Mouse (Mus musculus): Measurements from ENCODE around the gene Rsph14.

Gene Rsph14

DNA sequence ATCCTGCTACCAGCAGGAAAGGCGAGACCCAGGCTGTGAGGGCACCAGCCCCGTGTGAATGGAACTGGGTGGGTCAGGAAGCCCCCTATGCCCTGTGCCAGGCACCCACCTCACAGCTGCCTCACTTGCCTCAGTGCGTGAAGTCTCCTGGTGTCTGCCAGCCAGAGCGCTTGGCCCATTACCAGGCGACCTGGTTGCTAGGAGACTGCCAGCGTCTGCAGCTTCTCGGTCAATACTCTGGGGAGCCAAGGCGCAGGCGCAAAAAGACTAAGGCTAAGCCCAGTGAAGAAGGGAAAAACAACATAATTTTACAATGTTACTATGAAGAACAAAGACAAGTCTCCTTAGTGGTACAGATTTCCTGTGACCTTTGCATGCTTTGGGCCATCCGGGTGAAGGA is at the start of gene Rsph14:
Rsph14 (minus strand) TSS at position 192 of the 400 bp plus-strand sequence.
- ATAC-seq (ENCODE audit: low TSS enrichment), result peak; percentile 58

GRCm38 (mm10) chr10:75078174-75079128 is 46.1 kb upstream of the Rsph14 start:
- no peak for ATAC-seq (ENCODE audit: low TSS enrichment)

GRCm38 (mm10) chr10:75075665-75076064 is 43.3 kb upstream of the Rsph14 start:
- ATAC-seq (ENCODE audit: low TSS enrichment), result no peak

GRCm38 (mm10) chr10:75070281-75070976 is 38.0 kb upstream of the Rsph14 start:
- no peak for ATAC-seq (ENCODE audit: low TSS enrichment)

GRCm38 (mm10) chr10:75068624-75069328 is 36.4 kb upstream of the Rsph14 start:
- ATAC-seq (ENCODE audit: low TSS enrichment), result peak; percentile 60

DNA sequence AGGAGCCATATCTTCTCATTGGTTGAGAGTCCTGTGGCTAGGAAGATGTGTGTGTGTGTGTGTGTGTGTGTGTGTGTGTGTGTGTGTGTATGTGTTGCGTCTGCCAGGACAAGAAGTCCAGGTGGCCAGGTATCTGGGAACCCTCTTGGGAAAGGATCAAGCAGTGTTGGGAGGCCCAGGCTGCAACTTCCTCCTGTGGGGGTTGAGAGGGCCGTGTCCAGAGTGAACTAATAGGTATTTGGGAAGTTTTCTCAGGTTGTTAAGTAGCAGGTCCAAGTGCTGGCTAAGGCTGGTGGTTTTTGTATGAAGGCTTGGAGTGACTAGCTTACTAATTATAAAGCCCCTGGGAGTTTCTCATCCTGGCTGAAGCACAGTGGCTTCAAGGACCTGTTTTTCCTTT is 35.7 kb upstream of the Rsph14 start:
- ATAC-seq (ENCODE audit: low TSS enrichment), result no peak

DNA sequence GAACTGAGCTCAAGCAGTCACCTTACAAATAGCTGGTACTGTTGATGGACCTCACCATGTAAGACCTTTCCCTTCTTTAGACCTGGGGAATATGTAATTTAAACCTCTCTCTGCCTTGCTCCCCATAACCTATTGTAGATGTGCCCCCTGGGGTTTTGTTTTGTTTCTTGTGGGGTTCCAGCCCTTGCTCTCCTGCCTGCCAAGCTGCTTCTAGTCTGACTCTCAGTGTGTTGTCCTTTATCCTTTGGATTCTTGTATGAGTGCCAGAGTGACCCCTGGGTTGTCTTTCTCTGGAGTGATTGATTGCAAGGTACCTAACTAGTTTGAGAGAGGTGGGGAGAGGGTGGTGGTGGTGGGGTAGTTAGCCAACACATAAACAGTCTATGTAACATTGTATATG is 35.1 kb upstream of the Rsph14 start:
- ATAC-seq (ENCODE audit: low TSS enrichment), result no peak

- ATAC-seq (ENCODE audit: low TSS enrichment), result no peak
These were observed 33.3 kb upstream of the Rsph14 start for GRCm38 (mm10) chr10:75065691-75066090.

DNA sequence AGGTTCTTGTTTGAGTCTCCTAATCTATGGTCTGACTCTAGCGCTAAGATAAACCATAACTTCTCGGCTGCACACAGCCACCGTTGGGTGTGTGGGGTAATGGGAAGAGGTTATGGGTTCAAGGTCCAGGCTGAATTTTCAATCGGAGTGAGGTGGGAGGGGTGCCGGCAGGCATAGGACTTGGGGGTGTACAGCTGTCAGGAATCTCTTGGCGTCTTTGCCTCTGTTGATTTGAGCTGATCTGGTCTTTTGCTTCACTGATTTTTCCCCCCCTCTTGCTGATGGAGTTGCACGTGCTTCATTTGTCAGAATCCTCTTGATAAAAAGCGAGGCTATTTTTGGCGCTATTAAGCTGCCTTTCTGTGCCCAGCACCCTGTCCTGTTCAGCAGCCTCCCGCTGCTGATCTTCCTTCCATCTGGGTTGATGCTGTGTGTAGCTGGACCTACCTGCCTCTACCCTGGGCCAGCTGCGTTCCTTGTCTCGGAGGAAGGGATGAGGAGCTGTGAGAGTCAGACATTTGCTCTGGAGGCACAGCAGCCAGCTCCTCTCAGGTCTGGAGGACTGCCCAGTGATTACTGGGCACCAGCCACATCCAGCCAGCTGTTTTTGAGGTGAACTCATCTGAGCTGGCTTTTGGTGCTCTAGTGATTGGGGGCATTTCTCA is 31.0 kb upstream of the Rsph14 start:
- ATAC-seq (ENCODE audit: low TSS enrichment), result no peak

DNA sequence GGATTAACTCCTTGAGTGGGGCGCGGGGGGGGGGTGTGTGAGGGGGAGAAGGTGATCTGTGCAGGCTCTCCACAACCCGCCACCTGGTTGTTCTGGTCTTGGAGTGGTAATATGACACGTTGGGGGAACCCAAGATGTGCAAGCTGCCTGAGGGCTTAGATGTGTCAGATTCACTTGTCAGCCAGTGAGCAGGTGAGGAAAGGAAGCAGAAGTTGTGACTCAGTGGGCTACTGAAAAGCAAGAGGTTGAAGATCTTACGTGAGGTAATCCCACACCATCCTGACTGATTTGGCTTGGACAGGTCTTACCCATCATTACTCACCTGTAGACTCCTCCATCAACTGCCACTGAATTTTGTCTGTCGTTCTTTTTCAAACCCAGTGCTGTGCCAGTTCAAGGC is 30.2 kb upstream of the Rsph14 start:
- no peak for ATAC-seq (ENCODE audit: low TSS enrichment)

- no peak for ATAC-seq (ENCODE audit: low TSS enrichment)
These were observed 29.8 kb upstream of the Rsph14 start for GRCm38 (mm10) chr10:75062189-75062561.

DNA sequence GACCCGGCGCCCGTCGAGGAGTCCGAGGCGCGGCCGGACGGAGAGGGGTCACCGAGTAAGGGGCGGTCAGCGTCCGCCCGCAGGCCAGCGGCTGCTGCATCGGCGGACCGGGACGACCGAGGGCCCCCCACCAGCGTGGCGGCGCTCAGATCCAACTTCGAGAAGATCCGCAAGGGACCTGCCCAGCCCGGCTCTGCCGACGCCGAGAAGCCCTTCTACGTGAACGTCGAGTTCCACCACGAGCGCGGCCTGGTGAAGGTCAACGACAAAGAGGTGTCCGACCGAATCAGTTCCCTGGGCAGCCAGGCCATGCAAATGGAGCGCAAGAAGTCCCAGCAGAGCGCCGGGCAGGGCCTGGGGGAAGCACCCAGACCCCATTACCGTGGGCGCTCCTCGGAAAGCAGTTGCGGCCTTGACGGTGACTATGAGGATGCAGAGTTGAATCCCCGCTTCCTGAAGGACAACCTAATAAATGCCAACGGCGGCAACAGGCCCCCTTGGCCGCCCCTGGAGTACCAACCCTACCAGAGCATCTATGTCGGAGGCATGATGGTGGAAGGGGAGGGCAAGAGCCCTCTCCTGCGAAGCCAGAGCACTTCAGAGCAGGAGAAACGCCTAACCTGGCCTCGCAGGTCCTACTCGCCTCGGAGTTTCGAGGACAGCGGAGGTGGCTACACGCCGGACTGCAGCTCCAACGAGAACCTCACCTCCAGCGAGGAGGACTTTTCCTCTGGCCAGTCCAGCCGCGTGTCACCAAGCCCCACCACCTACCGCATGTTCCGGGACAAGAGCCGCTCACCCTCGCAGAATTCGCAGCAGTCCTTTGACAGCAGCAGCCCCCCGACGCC is 29.2 kb upstream of the Rsph14 start:
- no peak for ATAC-seq (ENCODE audit: low TSS enrichment)

DNA sequence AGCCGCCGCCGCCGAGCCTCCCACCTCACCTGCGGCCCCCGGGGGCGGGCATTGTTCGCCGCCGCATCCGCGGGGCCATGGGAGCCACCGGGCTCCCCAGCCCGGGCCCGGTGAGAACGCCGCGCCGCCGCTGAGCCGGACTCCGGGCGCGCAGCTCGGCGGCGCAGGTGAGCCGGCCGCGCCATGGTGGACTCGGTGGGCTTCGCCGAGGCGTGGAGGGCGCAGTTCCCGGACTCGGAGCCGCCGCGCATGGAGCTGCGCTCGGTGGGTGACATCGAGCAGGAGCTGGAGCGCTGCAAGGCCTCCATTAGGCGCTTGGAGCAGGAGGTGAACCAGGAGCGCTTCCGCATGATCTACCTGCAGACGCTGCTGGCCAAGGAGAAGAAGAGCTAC is 28.5 kb upstream of the Rsph14 start:
- no peak for ATAC-seq (ENCODE audit: low TSS enrichment)

DNA sequence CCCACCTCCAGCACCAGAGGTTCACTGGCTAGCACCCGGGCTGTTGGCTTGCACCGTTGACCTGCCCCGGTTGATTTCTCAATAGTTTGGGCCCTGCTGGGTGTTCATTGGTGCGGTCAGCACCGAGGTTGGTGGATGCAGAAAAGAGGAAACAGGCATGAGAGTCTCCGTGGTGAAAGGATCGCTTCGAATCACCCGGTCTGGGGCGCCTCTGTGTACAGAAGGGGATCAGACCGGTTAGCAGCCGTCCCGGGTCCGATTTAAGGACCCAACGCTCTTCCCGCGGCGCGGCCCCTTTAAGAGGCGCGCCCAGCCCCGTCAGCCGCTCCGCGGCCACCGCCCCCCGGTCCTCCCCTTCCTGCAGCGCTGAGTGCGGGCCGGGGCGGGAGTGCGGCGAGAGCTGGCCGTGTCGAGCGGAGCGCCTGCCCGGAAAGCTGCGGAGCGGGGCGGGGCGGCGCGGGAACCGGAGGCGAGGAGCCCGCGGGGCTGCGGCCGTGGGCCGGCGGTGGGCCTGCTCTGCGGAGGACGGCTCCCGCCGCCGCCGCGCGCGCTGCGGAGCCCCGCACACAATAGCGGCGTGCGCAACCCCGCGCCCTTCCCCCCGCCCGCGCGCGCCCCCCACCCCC is 27.9 kb upstream of the Rsph14 start, which contains the start of gene Bcr:
Bcr (plus strand) TSS at position 376 of the 626 bp plus-strand sequence.
- ATAC-seq (ENCODE audit: low TSS enrichment), result peak; percentile 79

GRCm38 (mm10) chr10:75059396-75059795 is 27.0 kb upstream of the Rsph14 start:
- ATAC-seq (ENCODE audit: low TSS enrichment), result peak; percentile 60

DNA sequence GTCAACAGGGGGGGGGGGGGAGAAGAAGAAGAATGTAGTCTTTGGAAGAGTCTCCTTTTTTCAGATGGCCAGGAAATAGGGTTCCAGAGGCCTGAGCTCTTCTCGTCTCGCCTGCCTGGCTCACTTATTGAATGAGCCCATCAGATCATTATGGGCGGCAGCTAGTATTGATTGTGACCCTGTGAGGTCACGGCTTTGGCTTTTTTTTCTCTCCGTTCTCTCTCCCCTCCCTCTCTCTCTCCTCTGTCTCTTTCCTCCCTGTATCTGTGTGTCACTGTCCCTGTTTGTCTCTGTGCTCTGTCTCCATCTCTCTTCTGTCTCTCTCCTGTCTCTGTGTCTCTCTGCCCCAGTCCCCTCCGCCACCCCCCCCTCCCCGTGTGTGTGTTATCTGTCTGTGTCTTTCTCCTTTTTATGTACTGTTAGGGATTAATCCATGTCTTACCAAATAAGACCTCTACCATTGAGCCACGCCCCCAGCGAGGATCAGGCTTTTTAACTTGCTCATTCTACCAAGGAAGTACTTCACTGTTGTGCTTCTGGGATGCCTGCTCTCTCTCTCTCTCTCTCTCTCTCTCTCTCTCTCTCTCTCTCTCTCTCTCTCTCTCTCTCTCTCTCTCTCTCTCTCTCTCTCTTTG is 26.5 kb upstream of the Rsph14 start:
- ATAC-seq (ENCODE audit: low TSS enrichment), result no peak

DNA sequence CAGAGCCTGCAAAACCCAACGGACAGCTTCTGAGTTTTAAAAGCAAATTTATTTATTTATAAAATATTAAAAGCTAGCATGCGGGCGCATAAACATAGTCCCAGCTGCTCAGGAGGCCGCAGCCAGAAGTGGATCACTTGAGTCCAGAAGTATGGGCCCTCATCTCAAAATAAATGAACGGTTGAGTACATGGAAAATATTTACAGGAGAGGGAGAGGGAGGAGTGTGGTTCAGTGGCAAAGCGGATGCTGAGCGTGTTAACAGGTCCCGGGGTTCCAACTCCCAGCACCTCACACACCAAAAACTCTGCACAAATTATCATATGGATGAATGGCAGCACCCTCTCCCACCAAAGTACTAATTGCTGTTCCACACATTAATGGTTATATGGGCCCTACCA is 25.9 kb upstream of the Rsph14 start:
- ATAC-seq (ENCODE audit: low TSS enrichment), result no peak

- 0 out of 2 replicates have a peak, but pooled peaks have one; percentile 13 for ATAC-seq (ENCODE audit: low TSS enrichment)
These were observed 23.9 kb upstream of the Rsph14 start for GRCm38 (mm10) chr10:75056255-75056654.

DNA sequence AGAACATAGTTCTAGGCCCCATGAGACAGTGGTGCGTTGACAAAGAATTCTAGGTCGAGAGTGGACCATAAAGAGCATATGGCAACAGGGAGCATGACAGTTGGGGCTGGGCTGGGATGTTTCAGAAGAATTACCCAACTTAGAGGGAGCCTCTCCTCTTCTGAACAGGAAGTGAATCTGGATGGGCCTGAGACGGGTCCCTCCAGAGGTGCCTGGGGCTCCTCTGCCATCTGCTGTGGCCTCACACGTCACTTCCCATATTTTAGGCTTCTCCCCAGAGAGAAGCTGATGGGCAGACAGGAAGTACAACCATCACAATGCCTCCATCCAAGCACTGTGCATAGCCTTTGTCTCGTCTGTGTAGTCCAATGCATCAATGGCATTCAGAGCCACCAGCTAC is 23.3 kb upstream of the Rsph14 start:
- no peak for ATAC-seq (ENCODE audit: low TSS enrichment)

DNA sequence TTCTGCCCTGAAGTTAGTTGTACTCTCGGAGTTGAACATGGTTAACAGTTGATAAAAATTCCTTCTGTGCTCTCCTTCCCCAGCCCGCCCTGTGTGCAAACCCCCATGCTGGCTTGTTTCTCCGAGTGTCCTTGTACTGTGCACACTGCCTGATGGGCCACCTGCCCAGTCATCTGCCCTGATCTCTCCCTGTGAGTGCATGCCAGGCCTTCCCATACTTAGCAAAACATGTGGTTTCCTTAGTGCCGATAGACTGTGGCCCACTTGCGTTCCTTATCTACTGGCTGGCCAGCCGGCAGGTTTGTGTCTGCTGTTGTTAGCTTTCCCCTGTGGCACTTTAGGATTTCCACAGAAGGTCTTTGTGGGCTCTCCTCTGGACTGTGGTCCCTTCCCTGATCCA is 21.7 kb upstream of the Rsph14 start:
- no peak for ATAC-seq (ENCODE audit: low TSS enrichment)
